Mouse (Mus musculus): ENCODE results near the gene Gsto2. TPM values are rescaled to one million over a fixed set of nuclear protein-coding genes. Genes with fewer than 3 reads are reported as not detected.

The Gsto2 gene
- polyA plus RNA-seq, 1 experiment, result 2.0 TPM

DNA sequence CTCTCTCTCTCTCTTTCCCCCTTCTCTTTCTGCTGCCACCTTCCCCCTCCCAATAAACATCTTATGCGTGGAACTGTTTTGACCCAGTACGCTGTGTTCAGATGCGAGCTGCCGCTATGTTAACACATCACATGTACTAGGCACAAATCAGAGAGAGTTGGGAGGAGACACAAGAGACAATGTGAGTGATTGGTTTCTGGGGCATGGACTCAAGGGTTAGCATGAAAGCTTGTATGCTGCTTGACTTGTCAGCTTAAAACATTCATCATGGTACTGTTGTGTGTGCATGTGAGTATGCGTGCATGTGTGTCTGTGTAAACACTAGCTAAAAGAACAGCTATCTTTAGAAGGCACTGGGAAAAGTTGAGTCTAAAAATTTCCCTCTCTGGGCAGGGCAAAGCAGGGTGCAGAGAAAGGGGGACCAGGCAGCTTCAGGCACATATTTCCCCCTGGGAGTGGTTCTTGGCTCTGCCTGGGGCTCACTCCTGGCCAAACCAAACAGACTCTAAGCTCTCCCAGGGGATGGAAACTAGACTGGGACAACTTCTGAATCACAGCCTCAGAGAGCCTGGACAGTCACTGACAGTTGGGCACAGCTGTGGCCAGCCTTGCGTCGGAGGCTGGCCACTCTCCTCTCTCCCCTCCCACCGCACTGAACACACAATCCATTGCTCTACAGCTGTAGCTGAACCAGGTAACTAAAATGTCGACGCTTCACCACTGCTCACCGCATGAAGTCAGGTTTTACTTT is 26.4 kb downstream of the Gsto2 start:
- Histone ChIP-seq H3K4me1 (ENCODE audit: control insufficient read depth, insufficient read depth, low read length) (peaks cover 9% of the 10 kb centered on the region), H3K4me3 (replicated peaks; ENCODE audit: control insufficient read depth, low read depth, low read length) (no peak overlapping the region), H3K27ac (ENCODE audit: control insufficient read depth, insufficient read depth, low read depth, low read length, poor library complexity) (no peak overlapping the region)
- TF ChIP-seq POLR2A (IDR thresholded peaks at IDR 0.05; ENCODE audit: borderline replicate concordance, control insufficient read depth, low read depth, low read length), result no peak
- no peak for TF ChIP-seq CTCF (IDR thresholded peaks at IDR 0.05; ENCODE audit: control insufficient read depth, insufficient read depth, low read length)
- WGBS, result 85% methylated on average over 11 of the region's 11 CpGs

- TF ChIP-seq POLR2A (IDR thresholded peaks at IDR 0.05; ENCODE audit: borderline replicate concordance, control insufficient read depth, low read depth, low read length) (no peak), CTCF (IDR thresholded peaks at IDR 0.05; ENCODE audit: control insufficient read depth, insufficient read depth, low read length) (no peak)
- 85% methylated on average over 6 of the region's 6 CpGs for WGBS
- Histone ChIP-seq H3K4me1 (ENCODE audit: control insufficient read depth, insufficient read depth, low read length) (peaks cover 7% of the 10 kb centered on the region), H3K27ac (ENCODE audit: control insufficient read depth, insufficient read depth, low read depth, low read length, poor library complexity) (no peak overlapping the region), H3K4me3 (replicated peaks; ENCODE audit: control insufficient read depth, low read depth, low read length) (no peak overlapping the region)
Measured at GRCm38 (mm10) chr19:47893092-47893491, 27.8 kb downstream of the Gsto2 start.

- WGBS, result 37% methylated on average over 8 of the region's 8 CpGs
- Histone ChIP-seq H3K4me3 (replicated peaks; ENCODE audit: control insufficient read depth, low read depth, low read length) (no peak overlapping the region), H3K27ac (ENCODE audit: control insufficient read depth, insufficient read depth, low read depth, low read length, poor library complexity) (no peak overlapping the region), H3K4me1 (ENCODE audit: control insufficient read depth, insufficient read depth, low read length) (peaks cover 3% of the 10 kb centered on the region; the same call in 1 of the 2 replicates)
- TF ChIP-seq POLR2A (IDR thresholded peaks at IDR 0.05; ENCODE audit: borderline replicate concordance, control insufficient read depth, low read depth, low read length) (no peak), CTCF (IDR thresholded peaks at IDR 0.05; ENCODE audit: control insufficient read depth, insufficient read depth, low read length) (no peak)
Measured at GRCm38 (mm10) chr19:47898472-47899079, 33.2 kb downstream of the Gsto2 start.

GRCm38 (mm10) chr19:47900012-47900411 is 34.7 kb downstream of the Gsto2 start:
- TF ChIP-seq POLR2A (IDR thresholded peaks at IDR 0.05; ENCODE audit: borderline replicate concordance, control insufficient read depth, low read depth, low read length) (no peak), CTCF (IDR thresholded peaks at IDR 0.05; ENCODE audit: control insufficient read depth, insufficient read depth, low read length) (peak; percentile 52; the same call in 1 of the 2 replicates)
- WGBS, result 58% methylated on average over 6 of the region's 6 CpGs
- no peak overlapping the region for H3K4me3 ChIP-seq (replicated peaks; ENCODE audit: control insufficient read depth, low read depth, low read length)

DNA sequence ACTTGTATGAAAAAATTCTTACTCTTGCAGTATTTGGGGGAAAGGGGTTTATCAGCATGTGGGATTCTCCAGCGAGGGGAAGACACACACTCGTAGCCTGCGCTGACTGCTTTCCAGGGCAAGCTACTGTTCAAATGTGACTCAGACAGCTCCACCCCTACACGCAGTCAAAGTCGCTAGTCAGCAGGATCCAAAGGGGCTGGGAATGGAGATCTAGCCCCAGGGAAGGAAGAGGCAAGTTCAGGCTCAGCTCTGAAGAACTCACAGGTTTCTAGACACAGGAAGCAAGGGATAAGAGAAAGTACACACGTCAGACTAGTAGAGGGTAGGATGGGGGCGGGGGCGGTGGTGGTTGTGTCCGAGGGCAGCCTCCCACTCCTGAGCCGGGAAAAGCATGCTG is 35.2 kb downstream of the Gsto2 start:
- Histone ChIP-seq H3K4me3 (replicated peaks; ENCODE audit: control insufficient read depth, low read depth, low read length) (no peak overlapping the region), H3K27ac (ENCODE audit: control insufficient read depth, insufficient read depth, low read depth, low read length, poor library complexity) (no peak overlapping the region), H3K4me1 (ENCODE audit: control insufficient read depth, insufficient read depth, low read length) (peaks cover 10% of the 10 kb centered on the region)
- 70% methylated on average over 10 of the region's 10 CpGs for WGBS
- TF ChIP-seq CTCF (IDR thresholded peaks at IDR 0.05; ENCODE audit: control insufficient read depth, insufficient read depth, low read length) (no peak), POLR2A (IDR thresholded peaks at IDR 0.05; ENCODE audit: borderline replicate concordance, control insufficient read depth, low read depth, low read length) (no peak)

More at GRCm38 (mm10) chr19:47900012-47900411, 34.7 kb downstream of the Gsto2 start:
- Histone ChIP-seq H3K4me1 (ENCODE audit: control insufficient read depth, insufficient read depth, low read length) (peaks cover 7% of the 10 kb centered on the region; the same call in 1 of the 2 replicates), H3K27ac (ENCODE audit: control insufficient read depth, insufficient read depth, low read depth, low read length, poor library complexity) (no peak overlapping the region)

GRCm38 (mm10) chr19:47902316-47903201 is 37.2 kb downstream of the Gsto2 start:
- Histone ChIP-seq H3K27ac (ENCODE audit: control insufficient read depth, insufficient read depth, low read depth, low read length, poor library complexity) (no peak overlapping the region), H3K4me1 (ENCODE audit: control insufficient read depth, insufficient read depth, low read length) (peaks cover 13% of the 10 kb centered on the region), H3K4me3 (replicated peaks; ENCODE audit: control insufficient read depth, low read depth, low read length) (no peak overlapping the region)
- TF ChIP-seq POLR2A (IDR thresholded peaks at IDR 0.05; ENCODE audit: borderline replicate concordance, control insufficient read depth, low read depth, low read length) (no peak), CTCF (IDR thresholded peaks at IDR 0.05; ENCODE audit: control insufficient read depth, insufficient read depth, low read length) (no peak)
- WGBS, result 49% methylated on average over 13 of the region's 13 CpGs

DNA sequence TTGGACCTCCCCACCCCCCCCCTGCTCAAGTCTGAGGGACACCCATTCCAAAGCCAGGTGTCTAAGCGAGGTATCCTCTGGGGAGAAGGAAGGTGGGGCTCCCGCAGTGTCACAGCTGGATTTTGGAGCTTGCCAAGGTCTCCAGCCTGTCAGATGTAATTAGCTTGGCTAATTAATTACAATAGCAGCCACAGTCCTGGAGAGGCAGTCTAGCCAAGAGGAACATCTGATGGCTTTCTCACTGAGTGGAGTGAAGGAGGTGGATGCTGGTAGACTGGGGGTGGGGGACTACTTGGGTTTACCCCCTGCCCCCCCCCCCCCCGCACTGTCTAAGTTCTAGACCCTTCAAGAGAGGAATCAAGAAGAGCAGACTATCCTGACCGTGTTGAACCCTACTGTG is 38.3 kb downstream of the Gsto2 start:
- Histone ChIP-seq H3K27ac (ENCODE audit: control insufficient read depth, insufficient read depth, low read depth, low read length, poor library complexity) (no peak overlapping the region), H3K4me1 (ENCODE audit: control insufficient read depth, insufficient read depth, low read length) (peaks cover 15% of the 10 kb centered on the region), H3K4me3 (replicated peaks; ENCODE audit: control insufficient read depth, low read depth, low read length) (no peak overlapping the region)
- TF ChIP-seq POLR2A (IDR thresholded peaks at IDR 0.05; ENCODE audit: borderline replicate concordance, control insufficient read depth, low read depth, low read length), result no peak
- TF ChIP-seq CTCF (IDR thresholded peaks at IDR 0.05; ENCODE audit: control insufficient read depth, insufficient read depth, low read length), result no peak
- 73% methylated on average over 4 of the region's 4 CpGs for WGBS

- peaks cover 17% of the 10 kb centered on the region for H3K4me1 ChIP-seq (ENCODE audit: control insufficient read depth, insufficient read depth, low read length)
- no peak for TF ChIP-seq CTCF (IDR thresholded peaks at IDR 0.05; ENCODE audit: control insufficient read depth, insufficient read depth, low read length)
- no peak for TF ChIP-seq POLR2A (IDR thresholded peaks at IDR 0.05; ENCODE audit: borderline replicate concordance, control insufficient read depth, low read depth, low read length)
- H3K4me3 ChIP-seq (replicated peaks; ENCODE audit: control insufficient read depth, low read depth, low read length), result peak overlapping the region; percentile 14
- peak overlapping the region; percentile 83 for H3K27ac ChIP-seq (ENCODE audit: control insufficient read depth, insufficient read depth, low read depth, low read length, poor library complexity)
- 11% methylated on average over 4 of the region's 4 CpGs for WGBS
Measured at GRCm38 (mm10) chr19:47905081-47905480, 39.7 kb downstream of the Gsto2 start.
